In the genomic region with DNA sequence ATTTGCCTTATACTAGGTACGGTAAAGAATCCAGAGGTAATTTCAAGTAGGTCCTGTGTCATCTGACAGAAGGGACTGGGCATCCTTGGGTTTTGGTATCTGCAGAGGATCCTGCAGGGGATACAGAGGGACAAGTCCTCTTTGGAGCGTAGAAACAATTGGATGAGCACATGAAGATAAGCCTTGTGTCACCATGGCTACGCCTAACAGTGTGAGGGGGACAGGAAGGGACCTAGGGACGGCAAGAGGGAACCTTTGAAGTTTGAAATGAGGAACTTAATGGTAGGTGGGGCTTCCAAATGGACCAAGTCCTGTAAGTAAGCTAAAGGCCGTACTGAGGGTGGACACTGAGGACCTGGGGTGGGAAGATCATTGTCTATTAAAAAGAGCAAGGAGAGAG, we compare ENCODE assay signal across 33 mouse cellular contexts. TPM values are rescaled to one million over a fixed set of nuclear protein-coding genes. Genes with fewer than 3 reads are reported as not detected.
"Had no signal": no experiment of that assay in that cellular context is flagged by ENCODE, and none has a peak within 500 bp of the region (broad histone marks: within the 10 kb centered on the region; RNA-seq: fewer than 3 reads in every experiment).

No protein-coding gene starts in this region.

- H3K27me3 ChIP-seq: limb, embryonic 12.5 days; limb, embryonic 15.5 days; midbrain, embryonic 12.5 days; midbrain, embryonic 13.5 days; midbrain, embryonic 15.5 days; neural tube, embryonic 12.5 days had no signal

- H3K27ac ChIP-seq: limb, embryonic 10.5 days; limb, embryonic 12.5 days; limb, embryonic 13.5 days; limb, embryonic 15.5 days; liver, embryonic 12.5 days; liver, embryonic 13.5 days; liver, embryonic 14.5 days; liver, embryonic 15.5 days; lung, embryonic 15.5 days; macrophage; midbrain, embryonic 10.5 days; midbrain, embryonic 12.5 days; midbrain, embryonic 13.5 days; midbrain, embryonic 15.5 days; neural tube, embryonic 12.5 days had no signal

- H3K9ac ChIP-seq: limb, embryonic 12.5 days; limb, embryonic 13.5 days; limb, embryonic 15.5 days; liver, embryonic 12.5 days; liver, embryonic 13.5 days; liver, embryonic 14.5 days; liver, embryonic 15.5 days; liver, postnatal 0 days; lung, embryonic 14.5 days; lung, embryonic 15.5 days; midbrain, embryonic 12.5 days; midbrain, embryonic 13.5 days; midbrain, embryonic 15.5 days; neural tube, embryonic 12.5 days had no signal

- H3K4me3 ChIP-seq: limb, embryonic 10.5 days; limb, embryonic 12.5 days; limb, embryonic 13.5 days; limb, embryonic 15.5 days; liver, embryonic 12.5 days; liver, embryonic 13.5 days; liver, embryonic 15.5 days; lung, embryonic 15.5 days; megakaryocyte, embryonic 14.5 days; midbrain, embryonic 10.5 days; midbrain, embryonic 12.5 days; midbrain, embryonic 13.5 days; midbrain, embryonic 15.5 days; myocyte; neural tube, embryonic 12.5 days had no signal

- DNase-seq: left cerebral cortex, postnatal 4 days; liver; liver, embryonic 13.5 days; liver, postnatal 0 days; lung, adult 18-20 months; lung, adult 2 months; lung, embryonic 14.5 days; lung, postnatal 10 days; lung, postnatal 14 days; lung, postnatal 36 days; lung, postnatal 4 days had no signal

- H3K4me2 ChIP-seq: limb, embryonic 12.5 days; limb, embryonic 13.5 days; limb, embryonic 15.5 days; liver, embryonic 11.5 days; liver, embryonic 12.5 days; liver, embryonic 13.5 days; liver, embryonic 15.5 days; lung, embryonic 14.5 days; lung, embryonic 15.5 days; midbrain, embryonic 11.5 days; midbrain, embryonic 12.5 days; midbrain, embryonic 13.5 days; midbrain, embryonic 15.5 days; neural tube, embryonic 12.5 days had no signal

- H3K36me3 ChIP-seq: limb, embryonic 10.5 days; limb, embryonic 12.5 days; limb, embryonic 13.5 days; limb, embryonic 15.5 days; liver, embryonic 12.5 days; liver, embryonic 13.5 days; liver, embryonic 15.5 days; lung, embryonic 15.5 days; midbrain, embryonic 10.5 days; midbrain, embryonic 12.5 days; midbrain, embryonic 13.5 days; midbrain, embryonic 15.5 days; neural tube, embryonic 12.5 days had no signal

- ATAC-seq: liver, embryonic 12.5 days; liver, postnatal 0 days; lung, postnatal 0 days; midbrain, embryonic 13.5 days; midbrain, embryonic 15.5 days; midbrain, embryonic 16.5 days had no signal

- H3K4me1 ChIP-seq: liver, embryonic 12.5 days; liver, embryonic 13.5 days; liver, embryonic 15.5 days; lung, embryonic 15.5 days; megakaryocyte, embryonic 14.5 days; midbrain, embryonic 13.5 days; midbrain, embryonic 15.5 days; neural tube, embryonic 12.5 days had no signal

- H3K9me3 ChIP-seq: limb, embryonic 10.5 days; limb, embryonic 12.5 days; limb, embryonic 13.5 days; limb, embryonic 15.5 days; liver, embryonic 12.5 days; liver, embryonic 13.5 days; liver, embryonic 15.5 days; lung, embryonic 15.5 days; megakaryocyte, embryonic 14.5 days; midbrain, embryonic 10.5 days; midbrain, embryonic 12.5 days; midbrain, embryonic 13.5 days; midbrain, embryonic 15.5 days; neural tube, embryonic 12.5 days had no signal

RNA-seq across cellular contexts. Expression of gene Ltbp2, which starts 21.0 kb away (rescaled TPM):
- total RNA-seq: megakaryocyte-erythroid progenitor cell, adult 5-6 weeks; monocyte, adult 5-6 weeks had no signal
